Mouse (Mus musculus) erythroblast, adult 5-6 weeks (primary cell): ENCODE measurements around the gene Ltbp2. TPM values are rescaled to one million over a fixed set of nuclear protein-coding genes. Genes with fewer than 3 reads are reported as not detected.

ENCODE experiments used
- ATAC-seq: replicated peaks from 2 replicates; pipeline ENCODE4 v1.8.0; 2016; ENCODE audit warnings: moderate number of reproducible peaks, mild to moderate bottlenecking, moderate TSS enrichment, inconsistent platforms; ENCODE audit not compliant: poor library complexity, low FRiP score, severe bottlenecking
- total RNA-seq, 2 experiments: library from RNA; stranded (forward) in 1 of 2; stranded (reverse) in 1 of 2; fragments of 150-400 nt in 1 of 2; fragments of 200-764, 138-1000 nt in 1 of 2; gene quantifications; 2 replicates each; pipeline versions ENCODE4 v1.2.3 to v1.2.4; 2015 to 2017; ENCODE audit warnings: low replicate concordance in 2 of 2

Gene Ltbp2
- total RNA-seq, 2 experiments from 2014 or later = 0.19 to 2.4 TPM

GRCm38 (mm10) chr12:84811510-84811909, 64.8 kb downstream of the Ltbp2 start:
- no peak for ATAC-seq

GRCm38 (mm10) chr12:84810810-84811209, 65.5 kb downstream of the Ltbp2 start:
- no peak for ATAC-seq

GRCm38 (mm10) chr12:84809033-84809432, 67.3 kb downstream of the Ltbp2 start:
- ATAC-seq = no peak

- no peak for ATAC-seq
Observed at GRCm38 (mm10) chr12:84807351-84807750, 69.0 kb downstream of the Ltbp2 start.

GRCm38 (mm10) chr12:84806726-84807125, 69.6 kb downstream of the Ltbp2 start:
- ATAC-seq = no peak

- no peak for ATAC-seq
Observed at GRCm38 (mm10) chr12:84806010-84806409, 70.3 kb downstream of the Ltbp2 start.

GRCm38 (mm10) chr12:84805228-84805842, 71.0 kb downstream of the Ltbp2 start:
- ATAC-seq = no peak

- ATAC-seq = no peak
Observed at GRCm38 (mm10) chr12:84802625-84803024, 73.7 kb downstream of the Ltbp2 start.

- no peak for ATAC-seq
Observed at GRCm38 (mm10) chr12:84801532-84802110, 74.7 kb downstream of the Ltbp2 start.

- no peak for ATAC-seq
Observed at GRCm38 (mm10) chr12:84800419-84800818, 75.9 kb downstream of the Ltbp2 start.

- peak; percentile 79 for ATAC-seq
Observed at GRCm38 (mm10) chr12:84799086-84799485, 77.2 kb downstream of the Ltbp2 start.

- ATAC-seq = no peak
Observed at GRCm38 (mm10) chr12:84794647-84795046, 81.7 kb downstream of the Ltbp2 start.

GRCm38 (mm10) chr12:84792629-84793028, 83.7 kb downstream of the Ltbp2 start:
- no peak for ATAC-seq

GRCm38 (mm10) chr12:84790853-84791252, 85.5 kb downstream of the Ltbp2 start:
- ATAC-seq = no peak

- no peak for ATAC-seq
Observed at GRCm38 (mm10) chr12:84786091-84786490, 90.2 kb downstream of the Ltbp2 start.

GRCm38 (mm10) chr12:84784604-84785381, 91.5 kb downstream of the Ltbp2 start:
- ATAC-seq = peak; percentile 87

- no peak for ATAC-seq
Observed at GRCm38 (mm10) chr12:84776229-84776628, 100.1 kb downstream of the Ltbp2 start.

- ATAC-seq = peak; percentile 54
Observed at GRCm38 (mm10) chr12:84774376-84774775, 102.0 kb downstream of the Ltbp2 start.

GRCm38 (mm10) chr12:84773476-84773875, 102.9 kb downstream of the Ltbp2 start:
- peak; percentile 51 for ATAC-seq

- peak; percentile 90 for ATAC-seq
Observed at GRCm38 (mm10) chr12:84772726-84773441, 103.4 kb downstream of the Ltbp2 start, which contains the start of the genes Npc2 and Isca2. TSS of gene Npc2 (minus strand) at chr12:84773152. TSS of gene Isca2 (plus strand) at chr12:84773251.
